ENCODE assay signal across 10 mouse cellular contexts in the genomic region with DNA sequence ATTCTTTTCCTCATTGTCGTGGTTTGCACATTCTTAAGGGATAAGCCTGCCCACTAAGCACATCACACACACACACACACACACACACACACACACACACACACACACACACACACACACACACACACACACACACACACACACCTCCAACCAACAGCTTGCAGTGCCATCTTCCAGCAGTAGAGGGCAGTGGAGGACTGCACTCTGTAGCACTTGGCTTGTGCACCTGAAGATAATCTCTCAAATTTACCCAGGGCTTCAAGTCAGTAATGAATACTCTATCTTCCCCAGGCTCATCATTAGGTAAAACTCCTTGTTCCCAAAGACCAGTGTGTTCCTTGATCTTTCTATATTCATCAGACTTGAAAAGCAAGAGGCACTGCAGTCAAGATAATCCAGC. TPM values are rescaled to one million over a fixed set of nuclear protein-coding genes. Genes with fewer than 3 reads are reported as not detected.
DNase-seq lines count a peak whose midpoint lies in the region; ATAC-seq and TF ChIP-seq lines count a peak whose summit lies in the region.
"Had no signal": no experiment of that assay in that cellular context is flagged by ENCODE, and none has a peak within 500 bp of the region (broad histone marks: within the 10 kb centered on the region; RNA-seq: fewer than 3 reads in every experiment).

No protein-coding gene starts in this region.

- no peak overlapping the region for H3K4me3 ChIP-seq in kidney, postnatal 0 days (replicated peaks; ENCODE audit: low read depth, low read length)
- H3K4me3 ChIP-seq in kidney, embryonic 16.5 days (ENCODE audit: low read length) = no peak overlapping the region
- H3K4me3 ChIP-seq: heart, embryonic 15.5 days; neural tube, embryonic 13.5 days had no signal

- no peaks in the 10 kb centered on the region for H3K4me1 ChIP-seq in kidney, postnatal 0 days (replicated peaks; ENCODE audit: insufficient read depth, low read length)
- H3K4me1 ChIP-seq in kidney, embryonic 16.5 days (ENCODE audit: insufficient read depth, low read length) = no peaks in the 10 kb centered on the region
- H3K4me1 ChIP-seq: neural tube, embryonic 13.5 days had no signal

- no peaks in the 10 kb centered on the region for H3K9me3 ChIP-seq in kidney, postnatal 0 days (replicated peaks; ENCODE audit: low read length)
- H3K9me3 ChIP-seq in kidney, embryonic 16.5 days (ENCODE audit: low read length) = peaks cover 2% of the 10 kb centered on the region; the same call in 1 of the 2 replicates
- H3K9me3 ChIP-seq: heart, embryonic 15.5 days; neural tube, embryonic 13.5 days had no signal

- peak; percentile 59 for DNase-seq in kidney, postnatal 0 days (ENCODE audit: low spot score)
- peak; percentile 72 for DNase-seq in MN1 (ENCODE audit: low spot score)
- DNase-seq in cerebellum, postnatal 14 days = peak; percentile 75 to 87
- peak; percentile 58 for DNase-seq in hindlimb bud, embryonic 11.5 days (ENCODE audit: extremely low spot score, low read depth, low spot score)
- peak; percentile 21 for DNase-seq in spleen, adult 12 weeks (ENCODE audit: low spot score)
- DNase-seq in gastrocnemius, postnatal 36 days = no peak

- peak; percentile 84 for TF ChIP-seq CTCF in kidney, postnatal 0 days (IDR thresholded peaks at IDR 0.05; ENCODE audit: low read depth)

- no peak overlapping the region for H3K4me2 ChIP-seq in kidney, postnatal 0 days (ENCODE audit: low read length)
- no peak overlapping the region for H3K4me2 ChIP-seq in kidney, embryonic 16.5 days (replicated peaks; ENCODE audit: low read depth, low read length)
- H3K4me2 ChIP-seq: heart, embryonic 15.5 days; neural tube, embryonic 13.5 days had no signal

- no peaks in the 10 kb centered on the region for H3K36me3 ChIP-seq in kidney, postnatal 0 days (ENCODE audit: insufficient read depth, low read length)
- no peaks in the 10 kb centered on the region for H3K36me3 ChIP-seq in kidney, embryonic 16.5 days (ENCODE audit: insufficient read depth, low read length)
- H3K36me3 ChIP-seq: heart, embryonic 15.5 days; neural tube, embryonic 13.5 days had no signal

- no peaks in the 10 kb centered on the region for H3K27me3 ChIP-seq in kidney, postnatal 0 days (ENCODE audit: insufficient read depth, low read length)
- H3K27me3 ChIP-seq in kidney, embryonic 16.5 days (ENCODE audit: insufficient read depth, low read length) = no peaks in the 10 kb centered on the region
- H3K27me3 ChIP-seq: heart, embryonic 15.5 days; neural tube, embryonic 13.5 days had no signal

- no peak overlapping the region for H3K9ac ChIP-seq in kidney, postnatal 0 days (ENCODE audit: low read depth, low read length)
- no peak overlapping the region for H3K9ac ChIP-seq in kidney, embryonic 16.5 days (replicated peaks; ENCODE audit: low read length)
- H3K9ac ChIP-seq: heart, embryonic 15.5 days; neural tube, embryonic 13.5 days had no signal

- no peak overlapping the region for H3K27ac ChIP-seq in kidney, postnatal 0 days
- no peak overlapping the region for H3K27ac ChIP-seq in kidney, embryonic 16.5 days (ENCODE audit: low read length)
- H3K27ac ChIP-seq: heart, embryonic 15.5 days; neural tube, embryonic 13.5 days had no signal

- 6% methylated on average over 1 of the region's 1 CpGs for WGBS in kidney, postnatal 0 days
- 5% methylated on average over 1 of the region's 1 CpGs for WGBS in kidney, embryonic 16.5 days

- no peak for ATAC-seq in kidney, postnatal 0 days (replicated peaks; ENCODE audit: low FRiP score, low read depth)
- ATAC-seq in kidney, embryonic 16.5 days (ENCODE audit: low FRiP score, low TSS enrichment) = no peak
- peak; percentile 91 for ATAC-seq in megakaryocyte progenitor cell, adult 5-6 weeks (replicated peaks; ENCODE audit: poor library complexity)

- intact Hi-C loops in gastrocnemius, postnatal 36 days (cut with DNase I) = no loop called here

RNA-seq across cellular contexts. Expression of a gene that starts 41.8 kb away (rescaled TPM):
- polyA plus RNA-seq in kidney, postnatal 0 days (2015; fragmentation: Nextera tagmentation; extraction: Ambion mirVana) = 0.16 TPM in 1 of 2 replicates, not detected in the other
- polyA plus RNA-seq in kidney, embryonic 16.5 days (2015; fragmentation: Nextera tagmentation; extraction: Ambion mirVana) = 0.92 and 1.6 TPM in 2 replicates
- total RNA-seq in megakaryocyte progenitor cell, adult 5-6 weeks (2015) = not detected in 2 replicates
- total RNA-seq in megakaryocyte progenitor cell, adult 5-6 weeks (2017) = not detected in 2 replicates
- not detected for total RNA-seq in gastrocnemius, postnatal 36 days (2021)

Comparison
In these comparisons a context has a peak if more than half of its experiments do, and no peak if none do; other contexts are left out.
1. DNase-seq: peak in kidney, postnatal 0 days (single experiment), MN1 (single experiment), cerebellum, postnatal 14 days (2 of 2), hindlimb bud, embryonic 11.5 days (single experiment) and spleen, adult 12 weeks (single experiment); none in gastrocnemius, postnatal 36 days (0 of 2).